Mouse (Mus musculus): Measurements from ENCODE around the gene U2af2.

DNA sequence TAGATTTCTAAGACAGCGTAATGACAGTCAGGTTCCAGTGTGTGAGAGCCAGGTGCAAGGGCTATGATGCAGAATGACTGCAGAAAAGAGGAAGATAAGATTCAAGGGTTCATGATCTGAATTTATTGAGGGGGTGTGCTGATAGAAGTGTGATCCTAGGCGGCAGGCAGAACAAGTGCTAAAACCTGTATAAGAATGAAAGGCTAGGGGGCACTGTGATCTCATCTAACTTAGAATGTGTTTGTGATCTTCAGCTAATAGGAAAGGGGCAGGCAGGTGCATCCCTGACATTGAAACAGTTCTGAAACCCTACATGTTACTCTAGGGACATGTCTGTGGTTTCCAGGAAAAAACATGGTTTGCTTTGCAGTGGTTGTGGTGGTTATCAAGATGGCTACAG lies 15.8 kb upstream of the U2af2 start:
- TF ChIP-seq CTCF (IDR thresholded peaks at IDR 0.05; ENCODE audit: borderline replicate concordance, extremely low read depth, insufficient read depth, insufficient read length) (no peak), POLR2A (IDR thresholded peaks at IDR 0.05; ENCODE audit: borderline replicate concordance, extremely low read depth, insufficient read depth, insufficient read length, poor library complexity, severe bottlenecking) (no peak)

Data from brain, embryonic 14.5 days (tissue).